Mouse (Mus musculus): ENCODE data around the gene Ssxb6. TPM values are rescaled to one million over a fixed set of nuclear protein-coding genes. Genes with fewer than 3 reads are reported as not detected.
"Not testable (repeated sequence)": the region's sequence is repeated elsewhere in the genome, so short reads cannot be mapped to it uniquely, and the experiment has no call there.

The Ssxb6 gene
- polyA plus RNA-seq (2014; fragmentation: Nextera tagmentation; extraction: Ambion mirVana): not detected in 2 replicates

GRCm38 (mm10) chrX:8548155-8548554, at the start of gene Ssxb6:
Gene Ssxb6 (minus strand): TSS chrX:8548255.
- not testable (repeated sequence) for H3K9ac ChIP-seq (ENCODE audit: low read length); H3K9me3 ChIP-seq (ENCODE audit: control insufficient read depth, low read length); ATAC-seq (replicated peaks; ENCODE audit: low FRiP score, low TSS enrichment, low read depth); H3K4me3 ChIP-seq (ENCODE audit: low read depth, low read length); H3K27ac ChIP-seq (ENCODE audit: low read depth); H3K27me3 ChIP-seq (replicated peaks; ENCODE audit: control insufficient read depth, insufficient read depth, low read length); H3K4me2 ChIP-seq (ENCODE audit: low read length); H3K36me3 ChIP-seq (ENCODE audit: control insufficient read depth, insufficient read depth, low read length); H3K4me1 ChIP-seq (replicated peaks; ENCODE audit: control insufficient read depth, insufficient read depth, low read length); DNase-seq (ENCODE audit: low spot score)
- WGBS: 72% methylated on average over 4 of the region's 4 CpGs

GRCm38 (mm10) chrX:8591716-8592115, 43.7 kb upstream of the Ssxb6 start, which contains the start of gene Ssxb3:
Gene Ssxb3 (minus strand): TSS chrX:8591816.
- not testable (repeated sequence) for H3K4me3 ChIP-seq (ENCODE audit: low read depth, low read length); DNase-seq (ENCODE audit: low spot score); H3K4me1 ChIP-seq (replicated peaks; ENCODE audit: control insufficient read depth, insufficient read depth, low read length); H3K27ac ChIP-seq (ENCODE audit: low read depth); H3K9ac ChIP-seq (ENCODE audit: low read length); ATAC-seq (replicated peaks; ENCODE audit: low FRiP score, low TSS enrichment, low read depth); H3K4me2 ChIP-seq (ENCODE audit: low read length); H3K27me3 ChIP-seq (replicated peaks; ENCODE audit: control insufficient read depth, insufficient read depth, low read length); H3K36me3 ChIP-seq (ENCODE audit: control insufficient read depth, insufficient read depth, low read length); H3K9me3 ChIP-seq (ENCODE audit: control insufficient read depth, low read length)
- 30% methylated on average over 1 of the region's 1 CpGs for WGBS

- Histone ChIP-seq H3K27me3 (replicated peaks; ENCODE audit: control insufficient read depth, insufficient read depth, low read length) (no peaks in the 10 kb centered on the region), H3K4me1 (replicated peaks; ENCODE audit: control insufficient read depth, insufficient read depth, low read length) (no peaks in the 10 kb centered on the region)
- ATAC-seq (replicated peaks; ENCODE audit: low FRiP score, low TSS enrichment, low read depth): no peak
These were observed 23.2 kb downstream of the Ssxb6 start, which contains the start of gene Gm14459 for GRCm38 (mm10) chrX:8524854-8525253. Gene Gm14459 (minus strand): TSS chrX:8524954.

More at GRCm38 (mm10) chrX:8524854-8525253, 23.2 kb downstream of the Ssxb6 start, which contains the start of gene Gm14459:
- DNase-seq (ENCODE audit: low spot score): no peak
- Histone ChIP-seq H3K27ac (ENCODE audit: low read depth) (no peak within 1 kb of the TSS), H3K36me3 (ENCODE audit: control insufficient read depth, insufficient read depth, low read length) (no peaks in the 10 kb centered on the region), H3K9ac (ENCODE audit: low read length) (no peak within 1 kb of the TSS), H3K9me3 (ENCODE audit: control insufficient read depth, low read length) (no peaks in the 10 kb centered on the region), H3K4me2 (ENCODE audit: low read length) (no peak within 1 kb of the TSS), H3K4me3 (ENCODE audit: low read depth, low read length) (no peak within 1 kb of the TSS)
- WGBS: 84% methylated on average over 2 of the region's 2 CpGs

Other genes with a start within 250 kb of the Ssxb6 start
- not detected in 2 replicates for gene Ssxb10, start 220.8 kb downstream of the Ssxb6 start, polyA plus RNA-seq (2014; fragmentation: Nextera tagmentation; extraction: Ambion mirVana)
- gene Ssxb9, start 181.3 kb downstream of the Ssxb6 start, polyA plus RNA-seq (2014; fragmentation: Nextera tagmentation; extraction: Ambion mirVana): not detected in 2 replicates
- gene Ssxb1, start 134.9 kb downstream of the Ssxb6 start, polyA plus RNA-seq (2014; fragmentation: Nextera tagmentation; extraction: Ambion mirVana): not detected in 2 replicates
- gene Ssxb2, start 86.5 kb downstream of the Ssxb6 start, polyA plus RNA-seq (2014; fragmentation: Nextera tagmentation; extraction: Ambion mirVana): not detected in 2 replicates
- gene Gm14459, start 23.3 kb downstream of the Ssxb6 start, polyA plus RNA-seq (2014; fragmentation: Nextera tagmentation; extraction: Ambion mirVana): not detected in 2 replicates
- gene Ssxb3, start 43.6 kb upstream of the Ssxb6 start, polyA plus RNA-seq (2014; fragmentation: Nextera tagmentation; extraction: Ambion mirVana): not detected in 2 replicates
- gene Ssxb8, start 142.6 kb upstream of the Ssxb6 start, polyA plus RNA-seq (2014; fragmentation: Nextera tagmentation; extraction: Ambion mirVana): not detected in 2 replicates
- not detected in 2 replicates for gene Ssx9, start 200.2 kb upstream of the Ssxb6 start, polyA plus RNA-seq (2014; fragmentation: Nextera tagmentation; extraction: Ambion mirVana)